Mouse (Mus musculus): ENCODE measurements around the gene Kdelr2.
"Not testable (repeated sequence)": the region's sequence is repeated elsewhere in the genome, so short reads cannot be mapped to it uniquely, and the experiment has no call there.

Gene Kdelr2

GRCm38 (mm10) chr5:143403221-143404147, at the start of gene Kdelr2:
Gene Kdelr2, plus strand, starts transcription at chr5:143403838.
- peak; percentile 89 for DNase-seq

- DNase-seq, result no peak
Observed at GRCm38 (mm10) chr5:143356017-143356416, 47.6 kb upstream of the Kdelr2 start.

- DNase-seq, result no peak
Observed at GRCm38 (mm10) chr5:143356686-143357388, 46.8 kb upstream of the Kdelr2 start, which contains the start of gene Grid2ip. Gene Grid2ip, plus strand, starts transcription at chr5:143357338.

- no peak for DNase-seq
Observed at GRCm38 (mm10) chr5:143357564-143357963, 46.1 kb upstream of the Kdelr2 start.

- DNase-seq, result no peak
Observed at GRCm38 (mm10) chr5:143359263-143359662, 44.4 kb upstream of the Kdelr2 start.

- DNase-seq, result no peak
Observed at GRCm38 (mm10) chr5:143360000-143360399, 43.6 kb upstream of the Kdelr2 start.

- no peak for DNase-seq
Observed at GRCm38 (mm10) chr5:143361428-143361827, 42.2 kb upstream of the Kdelr2 start.

GRCm38 (mm10) chr5:143363678-143364615, 39.7 kb upstream of the Kdelr2 start:
- no peak for DNase-seq

GRCm38 (mm10) chr5:143367931-143368330, 35.7 kb upstream of the Kdelr2 start:
- peak; percentile 26 for DNase-seq

GRCm38 (mm10) chr5:143369611-143370255, 33.9 kb upstream of the Kdelr2 start:
- DNase-seq, result no peak

- DNase-seq, result peak; percentile 21
Observed at GRCm38 (mm10) chr5:143370416-143371145, 33.1 kb upstream of the Kdelr2 start.

GRCm38 (mm10) chr5:143371146-143371510, 32.5 kb upstream of the Kdelr2 start:
- no peak for DNase-seq

- no peak for DNase-seq
Observed at GRCm38 (mm10) chr5:143372818-143373217, 30.8 kb upstream of the Kdelr2 start.

GRCm38 (mm10) chr5:143375242-143375641, 28.4 kb upstream of the Kdelr2 start:
- peak; percentile 30 for DNase-seq

- no peak for DNase-seq
Observed at GRCm38 (mm10) chr5:143376156-143376555, 27.5 kb upstream of the Kdelr2 start.

GRCm38 (mm10) chr5:143386797-143387621, 16.6 kb upstream of the Kdelr2 start:
- DNase-seq, result no peak

GRCm38 (mm10) chr5:143394184-143394583, 9.5 kb upstream of the Kdelr2 start:
- no peak for DNase-seq

- DNase-seq, result not testable (repeated sequence)
Observed at GRCm38 (mm10) chr5:143394966-143395365, 8.7 kb upstream of the Kdelr2 start.

GRCm38 (mm10) chr5:143395649-143396048, 8.0 kb upstream of the Kdelr2 start:
- DNase-seq, result no peak

- no peak for DNase-seq
Observed at GRCm38 (mm10) chr5:143400501-143400900, 3.1 kb upstream of the Kdelr2 start.

GRCm38 (mm10) chr5:143401556-143401955, 2.1 kb upstream of the Kdelr2 start:
- DNase-seq, result no peak

All from cerebellum, adult 9-10 months (tissue).